Mouse (Mus musculus) spleen, postnatal 14 days (tissue): ENCODE results near the gene Tanc1.
A peak's percentile ranks its signal among the peaks of the same experiment; 100 is the strongest.

Experiments used
- DNase-seq, 2 experiments: peaks; one replicate each; pipeline ENCODE4 v3.0.0; 2021 to 2022; ENCODE audit warnings: low spot score in 2 of 2

The Tanc1 gene

GRCm38 (mm10) chr2:59648444-59648843 lies 36.6 kb downstream of the Tanc1 start:
- DNase-seq = no peak

- DNase-seq = no peak
Measured at GRCm38 (mm10) chr2:59651801-59652200, 40.0 kb downstream of the Tanc1 start.

GRCm38 (mm10) chr2:59652702-59653101 lies 40.9 kb downstream of the Tanc1 start:
- no peak for DNase-seq

- no peak for DNase-seq
Measured at GRCm38 (mm10) chr2:59653306-59654165, 41.7 kb downstream of the Tanc1 start.

GRCm38 (mm10) chr2:59655471-59655870 lies 43.6 kb downstream of the Tanc1 start:
- DNase-seq = no peak

GRCm38 (mm10) chr2:59656680-59657079 lies 44.8 kb downstream of the Tanc1 start:
- no peak for DNase-seq

- no peak for DNase-seq
Measured at GRCm38 (mm10) chr2:59659686-59660085, 47.8 kb downstream of the Tanc1 start.

- DNase-seq = no peak
Measured at GRCm38 (mm10) chr2:59660891-59661805, 49.3 kb downstream of the Tanc1 start.

- DNase-seq = no peak
Measured at GRCm38 (mm10) chr2:59664803-59665567, 53.1 kb downstream of the Tanc1 start.

- DNase-seq = no peak
Measured at GRCm38 (mm10) chr2:59666533-59666932, 54.7 kb downstream of the Tanc1 start.

- peak in 1 of 2 experiments; percentile 3 for DNase-seq
Measured at GRCm38 (mm10) chr2:59670087-59671060, 58.5 kb downstream of the Tanc1 start.

- DNase-seq = no peak
Measured at GRCm38 (mm10) chr2:59671671-59672070, 59.8 kb downstream of the Tanc1 start.

GRCm38 (mm10) chr2:59672086-59672485 lies 60.2 kb downstream of the Tanc1 start:
- no peak for DNase-seq

GRCm38 (mm10) chr2:59672686-59673085 lies 60.8 kb downstream of the Tanc1 start:
- no peak for DNase-seq

GRCm38 (mm10) chr2:59673351-59673750 lies 61.5 kb downstream of the Tanc1 start:
- DNase-seq = no peak

- no peak for DNase-seq
Measured at GRCm38 (mm10) chr2:59673877-59674276, 62.0 kb downstream of the Tanc1 start.

GRCm38 (mm10) chr2:59675270-59675995 lies 63.6 kb downstream of the Tanc1 start:
- no peak for DNase-seq

GRCm38 (mm10) chr2:59676041-59676440 lies 64.2 kb downstream of the Tanc1 start:
- DNase-seq = no peak

- no peak for DNase-seq
Measured at GRCm38 (mm10) chr2:59676442-59676841, 64.6 kb downstream of the Tanc1 start.
